Mouse (Mus musculus): ENCODE measurements at regions not wholly inside any gene's neighbourhood (a gene's known extent, or its start where the extent isn't known, plus 50 kb on each side); places are given as distances from the start of the nearest gene placed in this dataset.

- DNase-seq: no peak
These were observed 91.9 kb upstream of the Smad3 start for GRCm38 (mm10) chr9:63849564-63850315.

GRCm38 (mm10) chr9:63843883-63844485 is 86.2 kb upstream of the Smad3 start:
- DNase-seq: peak; percentile 25

- no peak for DNase-seq
These were observed 85.6 kb upstream of the Smad3 start for GRCm38 (mm10) chr9:63843431-63843830.

- no peak for DNase-seq
These were observed 83.3 kb upstream of the Smad3 start for GRCm38 (mm10) chr9:63841102-63841501.

GRCm38 (mm10) chr9:63838996-63839772 is 81.4 kb upstream of the Smad3 start:
- peak; percentile 48 for DNase-seq

- no peak for DNase-seq
These were observed 79.8 kb upstream of the Smad3 start for GRCm38 (mm10) chr9:63837552-63837951.

- DNase-seq: no peak
These were observed 78.9 kb upstream of the Smad3 start for GRCm38 (mm10) chr9:63836565-63837284.

- no peak for DNase-seq
These were observed 78.2 kb upstream of the Smad3 start for GRCm38 (mm10) chr9:63836036-63836435.

- no peak for DNase-seq
These were observed 76.6 kb upstream of the Smad3 start for GRCm38 (mm10) chr9:63834416-63834815.

GRCm38 (mm10) chr9:63818163-63818562 is 60.4 kb upstream of the Smad3 start:
- no peak for DNase-seq

GRCm38 (mm10) chr9:63816540-63816939 is 58.7 kb upstream of the Smad3 start:
- no peak for DNase-seq

GRCm38 (mm10) chr9:63809901-63810587 is 52.2 kb upstream of the Smad3 start:
- no peak for DNase-seq
